Mouse (Mus musculus) erythroblast, embryonic 14.5 days (primary cell): ENCODE results near the gene Erc2.

Experiments
- GATA1 ChIP-seq: IDR thresholded peaks from 2 replicates; pipeline ENCODE4 v1.6.1; 2012; ENCODE audit warnings: low read length, inconsistent platforms, mixed read lengths
- TAL1 ChIP-seq: IDR thresholded peaks from 3 replicates; pipeline ENCODE4 v1.6.1; 2012; ENCODE audit warnings: low read length, inconsistent platforms, mixed read lengths

GRCm38 (mm10) chr14:28426610-28427009 is 804.4 kb downstream of the Erc2 start:
- TF ChIP-seq GATA1 (no peak), TAL1 (no peak)
